Mouse (Mus musculus): ENCODE measurements around the gene Tsc2.

Gene Tsc2

GRCm38 (mm10) chr17:24625472-24625871, 7.0 kb downstream of the Tsc2 start:
- in situ Hi-C loops (cut with MboI, MseI) = no loop called here

DNA sequence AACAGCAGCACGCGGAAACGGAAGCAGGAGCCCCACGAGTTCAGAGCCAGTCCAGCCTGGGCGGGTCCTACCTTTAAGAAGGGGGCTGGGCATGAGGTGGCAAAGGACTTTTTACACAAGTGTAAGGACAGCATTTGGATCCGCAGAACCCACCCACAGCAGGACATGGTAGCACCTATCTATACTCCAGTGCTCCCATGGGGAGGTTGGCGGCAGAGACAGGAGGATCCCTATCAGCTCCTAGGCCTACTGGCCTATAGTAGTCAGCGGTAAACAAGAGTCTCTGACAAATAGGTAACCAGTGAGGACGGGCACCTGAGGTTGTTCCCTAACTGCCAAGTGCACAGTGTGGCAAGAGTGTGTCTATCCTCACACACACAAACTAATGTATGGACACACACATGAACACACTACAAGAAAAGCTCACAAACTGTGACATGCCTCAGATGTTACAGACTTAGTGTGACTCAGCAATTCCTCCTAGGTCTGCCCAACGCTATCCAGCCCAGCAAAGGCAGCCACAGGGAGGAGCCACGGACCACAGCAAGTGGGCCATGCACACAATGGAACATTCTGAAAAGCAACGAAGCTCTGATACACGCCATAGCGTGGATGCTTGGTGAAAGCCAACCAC, 14.8 kb downstream of the Tsc2 start:
- in situ Hi-C loops (cut with MboI, MseI) = no loop called here

DNA sequence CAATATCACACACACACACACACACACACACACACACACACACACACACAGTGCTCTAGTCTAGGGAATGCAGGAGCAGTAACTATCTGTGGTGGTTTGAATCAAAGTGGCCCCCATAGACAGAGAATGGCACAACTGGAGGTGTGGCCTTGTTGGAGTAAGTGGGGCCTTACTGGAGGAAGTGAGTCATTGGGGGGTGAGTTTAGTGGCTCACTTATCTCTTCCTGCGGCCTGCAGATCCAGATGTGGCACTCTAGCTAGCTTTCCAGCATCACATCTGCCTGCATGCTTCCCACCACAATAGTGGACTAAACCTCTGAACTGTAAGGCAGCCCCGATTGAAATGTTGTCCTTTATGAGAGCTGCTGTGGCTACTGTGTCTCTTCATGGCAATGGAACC, 21.7 kb downstream of the Tsc2 start:
- in situ Hi-C loops (cut with MboI, MseI) = no loop called here

DNA sequence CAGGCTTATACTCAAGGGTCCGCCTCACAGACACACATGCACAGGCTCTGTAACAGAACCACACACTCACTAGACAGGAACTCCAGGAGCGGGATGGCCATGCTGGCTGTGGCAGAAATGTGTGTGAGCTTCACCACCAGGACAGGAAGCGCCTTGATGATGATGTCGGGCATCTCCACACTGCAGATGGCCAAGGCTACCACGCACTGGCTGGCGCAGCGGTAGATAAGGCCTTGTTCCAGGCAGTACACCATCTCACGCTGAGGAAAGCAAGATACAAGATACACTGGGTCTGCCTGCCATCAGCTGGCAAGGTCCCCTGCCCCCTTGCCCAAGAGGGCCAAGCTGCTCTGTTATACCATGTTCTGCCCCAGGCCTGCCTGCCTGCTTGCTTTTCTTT, 23.6 kb downstream of the Tsc2 start:
- in situ Hi-C loops (cut with MboI, MseI) = no loop called here

DNA sequence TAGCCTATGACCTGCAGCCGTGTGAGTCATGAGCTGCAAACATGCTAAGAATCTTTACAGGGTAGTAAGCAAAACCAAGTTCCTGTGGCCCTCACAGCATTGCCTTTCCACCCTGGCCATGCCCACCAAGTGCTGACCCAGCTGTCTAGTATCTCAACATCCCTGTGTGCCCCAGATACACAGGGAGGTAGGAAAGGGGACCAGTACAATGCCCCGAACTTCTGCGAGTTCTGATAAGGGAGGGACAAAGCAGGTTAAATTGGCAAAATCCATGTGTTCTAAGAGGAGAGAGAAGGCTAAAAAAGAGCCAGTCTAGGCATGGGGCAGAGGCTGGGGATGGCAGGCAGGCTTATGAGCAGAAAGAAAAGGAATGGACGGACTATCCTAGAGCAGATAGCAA, 24.1 kb downstream of the Tsc2 start:
- in situ Hi-C loops (cut with MboI, MseI) = no loop called here

DNA sequence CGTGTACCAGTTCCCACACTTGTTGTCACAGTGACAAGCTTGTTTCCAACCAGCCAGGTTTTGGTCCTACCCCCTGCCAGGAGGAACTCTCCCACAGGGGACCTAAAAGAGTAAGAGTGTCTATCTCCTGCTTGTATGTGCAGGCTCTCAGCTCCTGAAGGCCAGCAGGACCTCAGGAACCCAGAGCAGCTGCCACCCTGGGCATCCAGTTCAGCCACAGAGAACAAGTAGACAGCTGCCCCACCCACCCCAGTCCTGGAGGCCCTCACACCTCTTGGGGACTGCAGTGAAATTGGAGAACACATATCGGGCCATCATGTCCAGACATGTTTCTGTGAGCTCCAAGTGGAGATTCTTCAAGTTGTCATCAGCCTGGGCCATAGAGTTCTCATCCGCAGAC, 27.9 kb downstream of the Tsc2 start:
- in situ Hi-C loops (cut with MboI, MseI) = no loop called here

GRCm38 (mm10) chr17:24603961-24604360, 28.5 kb downstream of the Tsc2 start:
- in situ Hi-C loops (cut with MboI, MseI) = no loop called here

DNA sequence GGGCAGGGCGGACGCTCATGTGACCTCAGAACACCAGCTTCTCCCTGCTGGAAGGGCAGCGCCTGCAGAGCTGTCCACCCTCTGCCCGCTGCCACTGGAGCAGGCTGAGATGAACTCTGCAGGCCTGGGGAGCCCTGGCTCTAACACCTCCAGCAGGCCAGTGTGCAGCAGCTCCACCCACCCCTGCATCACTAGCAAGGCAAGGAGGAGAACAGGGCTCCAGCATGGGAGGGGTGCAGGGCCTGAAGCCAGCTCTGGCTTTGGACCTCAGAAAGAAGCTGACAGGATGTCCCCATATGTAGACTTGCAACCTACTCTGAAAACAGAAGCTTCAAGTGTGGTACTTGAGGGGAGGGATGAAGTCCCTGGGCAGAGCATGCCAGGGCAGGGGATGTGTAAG, 31.9 kb downstream of the Tsc2 start:
- in situ Hi-C loops (cut with MboI, MseI) = no loop called here

- in situ Hi-C loops (cut with MboI, MseI) = loop anchor here in 1 of 2 experiments (25.0 kb wide), 1 partner anchor 939 kb away; no protein-coding TSS in a partner anchor
Observed at GRCm38 (mm10) chr17:24597989-24598388, 34.4 kb downstream of the Tsc2 start.

DNA sequence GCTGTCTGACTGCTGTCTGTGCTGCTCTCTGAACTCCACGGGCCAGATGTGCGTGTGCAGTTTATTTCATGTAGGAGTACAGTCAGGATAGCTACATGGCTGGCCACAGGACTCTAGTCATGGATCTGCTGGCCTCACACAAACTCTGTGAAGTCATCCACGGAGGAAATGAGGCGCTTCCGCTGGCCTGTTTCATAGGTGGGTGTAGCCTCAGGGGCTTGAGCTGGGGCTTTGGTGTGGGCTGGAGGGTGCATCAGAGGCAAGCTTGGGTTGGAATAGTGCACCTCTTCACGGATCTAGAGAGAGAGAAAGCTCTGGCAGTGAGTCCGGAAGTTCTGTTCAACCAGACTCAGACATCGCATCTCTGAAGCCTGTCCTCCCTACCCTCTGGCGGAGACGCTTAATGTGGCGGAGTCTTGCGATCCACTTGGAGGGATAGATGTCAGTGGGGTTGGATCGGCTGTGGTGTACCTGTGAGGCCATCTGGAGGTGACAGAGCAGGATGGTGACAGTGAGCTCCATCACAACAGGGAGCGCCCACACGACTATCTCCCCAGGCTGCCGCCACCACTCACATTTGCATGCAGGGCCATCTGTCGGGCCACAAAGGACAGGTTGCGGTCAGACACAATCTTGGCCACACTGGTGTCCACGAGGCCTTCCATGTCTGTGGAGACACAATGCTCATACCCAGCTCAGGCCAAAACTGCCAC, 35.8 kb downstream of the Tsc2 start:
- in situ Hi-C loops (cut with MboI, MseI) = loop anchor here in 1 of 2 experiments (25.0 kb wide), 1 partner anchor 941 kb away; no protein-coding TSS in a partner anchor

DNA sequence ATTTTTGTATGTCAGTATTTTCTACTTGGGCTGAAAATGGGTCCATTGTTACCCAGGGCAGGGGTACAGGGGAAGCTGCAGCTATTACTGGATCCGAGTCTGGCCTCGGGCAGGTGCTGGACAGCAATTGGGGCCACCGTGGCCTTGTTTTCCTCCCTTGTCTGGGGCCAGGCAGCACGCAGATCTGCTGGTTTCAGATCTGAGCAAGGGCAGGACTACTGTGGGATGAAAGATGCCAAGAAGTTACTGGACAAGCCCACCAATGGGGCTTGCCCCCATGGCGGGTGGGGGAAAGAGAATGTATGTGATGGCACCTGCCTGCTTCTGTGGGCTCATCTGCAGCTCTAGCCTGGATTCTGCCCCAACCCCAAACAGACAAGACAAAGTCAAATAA, 36.4 kb downstream of the Tsc2 start:
- in situ Hi-C loops (cut with MboI, MseI) = loop anchor here in 1 of 2 experiments (25.0 kb wide), 1 partner anchor 941 kb away; no protein-coding TSS in a partner anchor

DNA sequence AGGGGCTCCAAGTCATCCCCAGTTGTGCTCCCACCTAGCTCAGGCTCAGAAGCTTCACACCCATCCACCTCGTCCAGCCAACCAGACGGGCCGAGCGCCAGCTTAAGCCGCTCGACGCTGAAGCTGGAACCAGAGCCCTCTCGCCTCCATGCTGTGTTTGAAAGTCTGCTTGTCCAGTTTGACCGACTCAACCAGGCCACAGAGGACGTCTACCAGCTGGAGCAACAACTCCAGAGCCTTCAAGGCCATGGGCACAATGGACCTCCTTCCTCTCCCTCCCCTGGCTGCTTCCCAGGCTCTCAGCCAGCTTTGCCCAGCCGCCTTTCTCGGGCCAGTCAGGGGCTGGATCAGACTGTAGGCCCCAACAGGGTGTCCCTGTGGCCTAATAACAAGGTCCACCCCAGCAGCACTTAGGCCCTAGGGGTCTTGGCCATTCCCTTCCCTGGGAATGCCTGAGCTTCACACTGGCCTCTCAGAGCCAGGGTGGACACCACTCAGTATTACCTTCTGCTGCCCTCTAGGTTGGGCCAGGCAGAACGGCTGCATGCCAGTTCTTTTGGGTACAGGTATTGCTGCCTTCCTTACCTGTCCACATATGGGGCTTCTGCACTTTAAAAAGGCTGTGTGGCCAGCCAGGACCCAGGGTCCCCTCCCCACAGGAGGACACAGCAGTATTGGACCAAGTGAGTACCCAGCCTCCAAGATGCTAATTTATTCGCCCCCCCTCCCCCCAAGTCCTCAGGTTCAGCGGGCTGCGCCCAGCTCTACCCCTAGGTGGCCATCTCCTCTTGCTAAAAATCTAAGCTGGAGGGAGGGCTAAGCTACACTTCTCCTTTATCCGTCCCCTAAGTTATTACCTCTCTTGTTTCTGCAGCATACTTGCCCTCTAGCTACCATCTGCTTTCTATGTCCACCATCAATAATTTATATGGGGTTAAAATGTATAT, 37.0 kb downstream of the Tsc2 start:
- in situ Hi-C loops (cut with MboI, MseI) = loop anchor here in 1 of 2 experiments (25.0 kb wide), 1 partner anchor 942 kb away; no protein-coding TSS in a partner anchor

GRCm38 (mm10) chr17:24593992-24594890, 38.2 kb downstream of the Tsc2 start:
- in situ Hi-C loops (cut with MboI, MseI) = loop anchor here in 1 of 2 experiments (25.0 kb wide), 1 partner anchor 943 kb away; no protein-coding TSS in a partner anchor

- in situ Hi-C loops (cut with MboI, MseI) = loop anchor here in 1 of 2 experiments (25.0 kb wide), 1 partner anchor 944 kb away; no protein-coding TSS in a partner anchor
Observed at GRCm38 (mm10) chr17:24593248-24593647, 39.2 kb downstream of the Tsc2 start.

GRCm38 (mm10) chr17:24591695-24592094, 40.7 kb downstream of the Tsc2 start:
- in situ Hi-C loops (cut with MboI, MseI) = loop anchor here in 1 of 2 experiments (25.0 kb wide), 1 partner anchor 946 kb away; no protein-coding TSS in a partner anchor

GRCm38 (mm10) chr17:24590943-24591342, 41.5 kb downstream of the Tsc2 start:
- in situ Hi-C loops (cut with MboI, MseI) = loop anchor here in 1 of 2 experiments (25.0 kb wide), 1 partner anchor 946 kb away; no protein-coding TSS in a partner anchor

- in situ Hi-C loops (cut with MboI, MseI) = loop anchor here (10.0 to 25.0 kb wide), 2 partner anchors 818 to 951 kb away; no protein-coding TSS in a partner anchor
Observed at GRCm38 (mm10) chr17:24586532-24586931, 45.9 kb downstream of the Tsc2 start.

GRCm38 (mm10) chr17:24584520-24584919, 47.9 kb downstream of the Tsc2 start:
- in situ Hi-C loops (cut with MboI, MseI) = loop anchor here (10.0 to 25.0 kb wide), 2 partner anchors 820 to 953 kb away; no protein-coding TSS in a partner anchor

DNA sequence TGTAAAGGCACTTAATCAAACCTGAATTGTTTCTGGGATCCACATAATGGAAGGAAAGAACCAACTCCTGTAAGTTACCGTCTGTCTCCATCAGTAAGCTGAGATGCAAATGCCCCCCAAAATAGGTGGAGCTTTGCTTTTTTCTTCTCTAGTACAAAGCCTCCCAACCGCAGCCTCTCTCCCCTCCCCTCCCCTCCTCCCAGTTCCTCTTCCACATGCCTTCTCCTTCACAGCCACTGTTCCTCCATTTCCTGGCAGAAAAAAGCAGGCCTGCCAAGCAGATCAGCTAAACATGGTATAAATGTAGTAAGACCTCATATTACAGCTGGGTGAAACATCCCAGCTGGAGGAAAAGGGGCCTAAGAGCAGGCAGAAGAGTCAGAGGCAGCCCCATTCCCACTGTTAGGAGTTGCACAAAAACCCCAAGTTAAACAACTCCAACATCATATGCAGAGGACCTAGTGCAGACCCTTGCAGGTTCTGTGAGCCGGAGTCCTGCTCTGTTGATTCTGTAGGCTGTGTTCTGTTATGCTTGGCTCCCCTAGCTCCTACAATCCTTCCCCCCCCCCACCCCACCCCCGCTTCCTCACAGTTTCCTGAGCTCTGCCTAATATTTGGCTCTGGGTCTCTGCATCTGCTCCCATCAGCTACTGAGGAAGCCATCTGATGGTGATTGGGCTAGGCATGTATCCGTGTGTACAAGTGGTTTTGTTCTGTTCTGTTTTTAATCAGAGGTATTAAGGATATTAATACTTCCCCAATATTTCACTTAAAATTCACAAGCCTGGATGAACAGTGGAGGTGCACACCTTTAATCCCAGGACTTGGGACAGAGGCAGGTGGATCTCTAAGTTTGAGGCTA, 48.6 kb downstream of the Tsc2 start:
- in situ Hi-C loops (cut with MboI, MseI) = loop anchor here (10.0 to 25.0 kb wide), 2 partner anchors 821 to 953 kb away; no protein-coding TSS in a partner anchor

All from T-helper 17 cell (primary cell).